Mouse (Mus musculus): Measurements from ENCODE around the gene Etv4.

The Etv4 gene

GRCm38 (mm10) chr11:101785852-101786205 lies 658 bp upstream of the Etv4 start:
- no peak for DNase-seq

- peak; percentile 48 for DNase-seq
Measured at GRCm38 (mm10) chr11:101784488-101785142, 556 bp downstream of the Etv4 start.

- no peak for DNase-seq
Measured at GRCm38 (mm10) chr11:101784072-101784471, 1.1 kb downstream of the Etv4 start.

- DNase-seq = no peak
Measured at GRCm38 (mm10) chr11:101783584-101783983, 1.6 kb downstream of the Etv4 start.

DNA sequence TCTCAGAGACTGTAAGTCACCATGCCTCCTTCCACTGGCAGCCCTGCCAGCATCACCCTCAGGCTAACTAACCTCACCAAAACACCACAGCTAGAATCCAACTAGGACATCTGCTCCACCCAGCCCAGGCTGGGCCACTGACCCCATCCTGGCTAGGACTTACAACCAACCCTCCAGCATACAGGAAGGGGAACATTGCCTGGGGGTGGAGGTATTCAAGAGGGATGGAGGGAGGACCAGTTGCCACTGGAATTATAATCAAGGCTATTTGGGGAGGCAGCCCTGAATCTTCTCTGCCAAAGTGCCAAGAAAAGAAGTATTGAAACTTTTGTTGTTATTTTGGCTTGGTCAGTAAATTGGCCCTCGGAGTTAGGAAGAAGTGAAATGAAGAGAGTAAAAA lies 2.0 kb downstream of the Etv4 start:
- DNase-seq = peak; percentile 36

- DNase-seq = no peak
Measured at GRCm38 (mm10) chr11:101776846-101777245, 8.3 kb downstream of the Etv4 start.

DNA sequence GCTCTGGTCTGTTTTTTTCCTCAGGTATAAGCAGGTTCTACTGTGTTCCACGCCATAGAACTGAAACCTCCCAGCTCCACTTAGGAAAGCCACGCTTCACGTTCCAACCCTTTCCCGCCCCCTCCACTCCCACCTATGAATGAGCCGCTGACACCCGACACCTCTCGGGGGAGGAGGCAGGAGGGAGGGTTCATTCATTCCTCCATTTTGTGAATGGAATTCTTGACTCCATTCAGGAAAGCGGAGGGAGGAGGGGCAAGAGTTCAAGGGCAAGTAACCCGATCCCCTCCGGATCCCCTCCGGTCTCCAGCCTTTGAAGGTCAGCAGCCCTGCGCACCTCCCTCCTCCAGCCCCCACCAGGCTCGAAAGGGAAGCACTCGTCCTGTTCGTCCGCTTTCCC lies 12.7 kb downstream of the Etv4 start:
- no peak for DNase-seq

DNA sequence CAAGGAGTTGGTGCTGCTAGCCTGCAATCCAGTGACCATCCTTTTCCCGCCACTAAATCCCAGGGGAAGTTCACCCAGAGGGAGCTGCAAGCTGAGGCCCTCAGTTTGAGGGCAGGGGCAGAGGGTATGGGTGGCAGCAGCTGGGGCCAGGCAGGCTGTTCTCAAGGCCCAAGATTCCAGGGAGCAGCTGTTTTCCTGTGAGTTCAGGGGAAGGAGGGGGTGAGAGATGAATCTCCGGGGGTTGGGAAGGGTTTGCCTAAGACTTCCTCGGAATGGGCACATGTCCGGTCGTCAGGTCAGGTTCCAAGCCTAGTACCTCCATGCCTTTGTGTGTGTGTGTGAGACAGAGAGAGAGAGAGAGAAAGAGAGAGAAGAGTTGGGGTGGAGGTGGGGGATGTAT lies 13.1 kb downstream of the Etv4 start:
- DNase-seq = no peak

- DNase-seq = no peak
Measured at GRCm38 (mm10) chr11:101770266-101770665, 14.9 kb downstream of the Etv4 start.

DNA sequence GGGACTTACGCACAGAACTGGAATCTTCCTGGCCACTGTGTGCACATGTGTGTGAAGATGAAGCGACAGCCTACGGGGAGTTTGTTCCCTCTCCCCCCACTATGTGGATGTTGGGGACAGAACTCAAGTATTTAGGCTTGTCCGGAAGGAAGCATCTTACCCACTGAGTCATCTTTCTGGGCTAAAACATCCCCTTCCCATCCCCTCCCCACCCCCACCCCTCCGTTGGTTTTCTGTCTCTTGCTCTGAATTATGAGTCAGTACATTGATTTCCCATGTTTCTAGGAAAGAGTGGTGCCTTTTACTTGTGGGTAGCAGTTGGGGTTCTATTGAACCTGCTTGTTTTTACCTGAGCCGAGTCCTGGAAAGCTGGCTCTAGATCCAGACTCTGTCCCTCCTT lies 16.4 kb downstream of the Etv4 start:
- no peak for DNase-seq

- no peak for DNase-seq
Measured at GRCm38 (mm10) chr11:101767326-101767725, 17.8 kb downstream of the Etv4 start.

DNA sequence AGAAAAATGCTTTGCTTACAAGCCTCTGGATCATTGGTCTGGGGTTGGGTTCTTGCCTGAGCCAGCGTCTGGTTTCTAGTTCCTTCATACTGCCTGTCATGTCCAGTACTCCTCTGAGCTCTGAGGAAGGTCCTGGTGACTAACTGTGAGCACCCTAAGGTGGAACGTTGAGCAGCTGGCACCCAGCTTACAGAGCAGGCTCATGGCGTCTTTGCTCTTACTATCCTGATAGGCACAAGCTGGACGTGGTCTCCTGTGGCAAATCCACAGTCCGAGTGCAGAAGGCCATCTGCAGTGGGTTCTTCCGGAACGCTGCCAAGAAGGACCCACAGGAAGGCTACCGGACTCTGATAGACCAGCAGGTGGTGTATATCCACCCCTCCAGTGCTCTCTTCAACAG lies 20.6 kb downstream of the Etv4 start:
- no peak for DNase-seq

GRCm38 (mm10) chr11:101763723-101764122 lies 21.4 kb downstream of the Etv4 start:
- no peak for DNase-seq

GRCm38 (mm10) chr11:101759530-101759929 lies 25.6 kb downstream of the Etv4 start:
- no peak for DNase-seq

- DNase-seq = peak; percentile 36
Measured at GRCm38 (mm10) chr11:101758431-101758830, 26.7 kb downstream of the Etv4 start.

GRCm38 (mm10) chr11:101757366-101757765 lies 27.8 kb downstream of the Etv4 start:
- no peak for DNase-seq

DNA sequence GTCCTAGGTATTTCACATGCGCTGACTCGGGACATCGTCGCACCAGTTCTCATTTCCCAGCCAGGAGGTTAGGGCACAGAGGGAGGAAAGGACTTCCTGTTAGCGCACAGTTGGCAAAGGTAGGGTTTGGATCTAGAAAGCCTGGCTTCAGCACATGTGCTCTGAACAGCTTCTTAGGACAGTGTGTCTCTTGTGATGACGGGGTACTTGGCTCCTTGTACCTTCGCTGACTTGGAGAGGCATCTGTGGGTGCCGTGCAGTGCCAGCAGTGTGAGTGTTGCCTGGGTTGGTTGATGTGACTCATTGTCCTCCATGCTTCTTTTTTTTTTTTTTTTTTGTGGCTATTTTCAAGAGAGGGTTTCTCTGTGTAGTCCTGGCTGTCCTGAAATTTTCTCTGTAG lies 28.6 kb downstream of the Etv4 start:
- DNase-seq = no peak

- no peak for DNase-seq
Measured at GRCm38 (mm10) chr11:101733596-101733995, 51.6 kb downstream of the Etv4 start.

DNA sequence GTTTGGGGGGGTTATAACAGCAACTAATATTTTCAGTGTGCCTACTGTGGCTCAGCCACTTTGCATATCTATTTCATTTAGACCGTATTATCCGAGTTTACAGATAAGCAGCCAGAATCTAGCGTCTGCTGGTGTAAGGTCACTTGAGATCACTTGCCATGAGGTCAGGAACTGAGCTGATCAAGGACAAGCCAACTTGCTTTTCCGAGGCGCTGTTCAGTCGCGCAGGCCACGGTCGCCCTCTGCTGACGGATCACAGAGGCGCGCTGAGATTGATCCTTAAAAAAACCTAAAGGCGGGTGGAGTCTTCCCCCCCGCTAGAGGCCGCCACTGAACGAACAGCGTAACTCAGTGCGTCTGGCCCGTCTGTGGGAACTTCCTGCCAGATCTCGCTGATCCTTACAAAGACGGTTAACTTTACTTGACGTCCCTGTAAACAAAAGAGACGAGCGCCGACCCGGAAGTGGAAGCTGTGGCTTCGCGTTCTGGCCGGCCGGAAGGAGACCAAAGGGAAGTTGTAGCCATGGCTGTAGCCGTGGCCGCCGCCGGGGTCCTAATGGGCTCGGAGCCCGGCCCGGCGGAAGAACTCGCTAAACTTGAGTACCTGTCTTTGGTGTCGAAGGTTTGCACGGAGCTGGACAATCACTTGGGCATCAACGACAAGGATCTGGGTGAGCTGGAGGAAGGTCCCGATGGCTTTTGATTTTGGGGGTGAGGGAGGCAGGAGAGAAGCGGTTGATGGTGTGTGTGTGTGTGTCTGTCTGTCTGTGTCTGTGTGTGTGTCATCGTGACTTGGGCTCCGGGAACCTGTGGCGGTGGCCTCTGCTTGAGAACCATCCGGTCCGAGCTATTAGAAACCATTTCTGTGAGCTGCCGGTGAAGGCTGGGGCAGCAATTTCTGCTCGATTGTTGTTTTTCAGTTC lies 52.4 kb downstream of the Etv4 start, which contains the start of gene Dhx8:
Dhx8 (plus strand) TSS at position 402 of the 923 bp plus-strand sequence.
- DNase-seq = peak; percentile 98

DNA sequence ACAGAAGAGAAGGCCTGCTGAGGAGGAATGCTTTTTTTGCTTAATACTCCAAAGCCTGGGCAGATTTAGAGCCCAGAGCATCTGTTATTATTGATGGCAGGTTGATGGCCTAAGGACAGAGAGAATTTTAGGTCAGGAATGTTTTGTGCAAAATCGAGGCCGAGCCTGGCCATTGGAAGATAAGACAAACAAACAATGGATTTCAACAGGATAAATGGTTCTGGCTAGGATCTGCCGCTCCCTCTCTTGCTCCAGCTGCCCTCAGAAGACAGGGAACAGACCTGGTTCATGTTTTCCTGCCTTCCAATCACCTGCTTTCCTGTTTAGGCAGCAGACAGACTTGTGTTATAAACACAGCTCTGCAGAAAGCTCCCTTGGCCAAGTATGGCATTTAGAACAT lies 55.9 kb downstream of the Etv4 start:
- DNase-seq = no peak

GRCm38 (mm10) chr11:101726765-101727164 lies 58.4 kb downstream of the Etv4 start:
- DNase-seq = no peak

- no peak for DNase-seq
Measured at GRCm38 (mm10) chr11:101725043-101725442, 60.1 kb downstream of the Etv4 start.

DNA sequence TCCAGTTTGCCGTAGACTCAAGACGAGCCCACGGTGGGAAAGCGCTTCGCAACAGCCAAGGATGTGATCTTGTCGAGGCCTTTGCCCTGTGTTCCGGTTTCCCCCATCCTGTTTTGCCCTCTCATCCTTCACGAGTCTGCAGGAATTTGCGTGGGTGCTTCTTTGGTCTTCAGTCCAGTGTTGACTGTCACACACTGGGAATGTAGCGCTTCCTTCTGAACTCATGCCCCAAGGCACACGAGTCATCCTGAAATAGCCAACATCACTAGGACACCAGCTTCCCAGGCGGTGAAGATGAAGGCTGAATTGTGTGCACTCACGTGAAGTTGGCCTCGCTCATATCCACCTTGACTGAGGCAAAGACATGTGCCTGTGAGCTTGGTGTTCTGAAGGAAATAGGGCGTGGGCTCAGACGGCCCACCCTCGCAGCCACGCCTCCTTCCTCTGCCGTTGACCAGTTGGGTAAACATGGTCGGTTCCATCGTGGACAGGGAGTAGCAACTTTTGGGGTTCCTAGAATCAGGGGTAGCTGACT lies 65.1 kb downstream of the Etv4 start:
- DNase-seq = no peak
